Mouse (Mus musculus): ENCODE measurements at regions not wholly inside any gene's neighbourhood (a gene's known extent, or its start where the extent isn't known, plus 50 kb on each side); places are given as distances from the start of the nearest gene placed in this dataset.

DNA sequence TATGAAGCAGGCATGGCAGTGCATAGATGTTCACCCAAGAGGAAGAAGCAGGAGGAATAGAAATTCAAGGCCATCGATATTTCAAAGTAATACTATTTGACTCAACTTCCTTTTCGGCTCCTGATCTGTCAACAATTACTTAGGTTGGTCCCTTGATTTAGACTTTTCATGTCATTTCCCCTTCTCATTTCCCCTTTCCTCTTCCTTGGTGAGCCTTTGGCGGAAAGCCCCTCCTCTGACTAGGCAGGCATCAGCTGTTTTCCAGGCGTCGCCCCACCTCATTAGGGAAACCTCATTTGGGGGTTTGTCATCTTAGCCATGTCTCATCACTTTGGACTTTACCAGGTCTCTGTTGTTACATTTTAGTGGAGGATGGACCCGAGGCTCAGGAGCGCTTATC is 191.0 kb upstream of the Jarid2 start:
- Histone ChIP-seq H3K9me3 (replicated peaks) (no peaks in the 10 kb centered on the region), H3K27me3 (ENCODE audit: low read depth, poor library complexity, severe bottlenecking) (no peaks in the 10 kb centered on the region), H3K36me3 (no peaks in the 10 kb centered on the region), H3K4me1 (peaks cover 11% of the 10 kb centered on the region), H3K27ac (no peak overlapping the region), H3K4me3 (no peak overlapping the region)
- no peak for DNase-seq (ENCODE audit: low spot score)
- 88% methylated on average over 7 of the region's 7 CpGs for WGBS

DNA sequence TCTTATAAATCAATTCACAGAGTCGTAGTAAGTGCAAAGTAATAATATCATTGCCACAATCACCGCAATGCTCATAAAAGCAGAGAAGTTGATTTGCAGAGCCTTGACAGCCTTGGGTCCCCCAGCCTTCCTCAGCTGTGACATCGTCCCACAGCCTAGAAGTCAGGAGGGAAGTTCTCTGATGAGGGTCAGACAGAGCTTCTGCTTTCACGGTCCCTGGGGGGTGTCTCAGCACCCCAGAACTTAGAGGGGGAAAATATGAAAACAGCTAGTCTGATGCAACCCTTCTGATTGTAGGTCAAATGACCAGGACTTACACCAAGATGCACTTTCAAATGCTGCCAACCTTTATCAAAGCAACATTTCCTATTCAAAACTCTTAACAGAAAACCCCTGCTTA is 188.9 kb upstream of the Jarid2 start:
- H3K4me1 ChIP-seq = peaks cover 11% of the 10 kb centered on the region
- DNase-seq (ENCODE audit: low spot score) = no peak
- no peaks in the 10 kb centered on the region for H3K36me3 ChIP-seq
- no peak overlapping the region for H3K4me3 ChIP-seq
- 82% methylated on average over 4 of the region's 4 CpGs for WGBS
- no peaks in the 10 kb centered on the region for H3K9me3 ChIP-seq (replicated peaks)
- H3K27me3 ChIP-seq (ENCODE audit: low read depth, poor library complexity, severe bottlenecking) = no peaks in the 10 kb centered on the region
- no peak overlapping the region for H3K27ac ChIP-seq

DNA sequence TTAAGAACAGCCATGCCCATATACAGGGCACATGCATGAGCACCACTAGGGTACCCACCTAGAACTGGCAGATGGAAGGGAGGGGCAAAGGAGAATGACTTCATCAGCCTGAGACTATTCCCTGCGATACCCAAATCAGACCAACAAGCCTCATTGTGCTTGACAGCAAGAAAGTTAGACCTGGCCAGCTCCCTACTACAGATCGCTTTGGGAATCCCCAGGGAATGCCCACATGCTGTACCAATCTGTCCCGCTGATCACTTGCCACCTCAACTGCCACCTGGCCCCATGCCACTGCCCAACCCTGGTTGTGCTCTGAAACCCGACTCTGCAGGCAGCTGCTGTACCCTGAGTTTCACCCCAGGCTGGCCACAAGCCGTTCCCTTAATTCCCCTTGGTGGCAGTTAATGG is 188.0 kb upstream of the Jarid2 start:
- H3K4me1 ChIP-seq = peaks cover 7% of the 10 kb centered on the region; the same call in 1 of the 2 replicates
- no peak overlapping the region for H3K4me3 ChIP-seq
- no peak overlapping the region for H3K27ac ChIP-seq
- no peaks in the 10 kb centered on the region for H3K36me3 ChIP-seq
- WGBS = 61% methylated on average over 5 of the region's 5 CpGs
- H3K27me3 ChIP-seq (ENCODE audit: low read depth, poor library complexity, severe bottlenecking) = no peaks in the 10 kb centered on the region
- no peaks in the 10 kb centered on the region for H3K9me3 ChIP-seq (replicated peaks)
- DNase-seq (ENCODE audit: low spot score) = no peak

DNA sequence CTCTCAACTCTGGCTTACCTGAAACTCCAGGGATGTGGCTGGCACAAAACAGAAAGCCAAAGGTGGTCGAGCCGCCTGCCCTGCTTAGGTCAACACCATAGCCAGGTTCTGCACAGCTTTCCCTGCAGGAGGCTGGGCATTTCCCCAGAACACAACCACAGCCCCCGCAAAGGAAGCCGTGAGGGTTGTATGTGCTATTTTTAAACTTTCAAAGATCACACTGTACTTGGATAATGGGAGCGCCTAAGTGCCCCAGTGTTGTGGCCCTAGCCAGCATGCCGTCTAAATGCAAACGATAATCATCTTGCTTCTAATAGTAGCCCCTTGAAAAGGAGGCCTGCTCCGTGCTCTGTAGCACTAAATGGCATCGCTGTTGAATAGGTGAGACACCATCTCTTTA is 184.5 kb upstream of the Jarid2 start:
- H3K27ac ChIP-seq = no peak overlapping the region
- no peak for DNase-seq (ENCODE audit: low spot score)
- H3K4me1 ChIP-seq = peaks cover 7% of the 10 kb centered on the region; the same call in 1 of the 2 replicates
- 92% methylated on average over 9 of the region's 9 CpGs for WGBS
- no peaks in the 10 kb centered on the region for H3K36me3 ChIP-seq
- H3K27me3 ChIP-seq (ENCODE audit: low read depth, poor library complexity, severe bottlenecking) = no peaks in the 10 kb centered on the region
- no peak overlapping the region for H3K4me3 ChIP-seq
- no peaks in the 10 kb centered on the region for H3K9me3 ChIP-seq (replicated peaks)

DNA sequence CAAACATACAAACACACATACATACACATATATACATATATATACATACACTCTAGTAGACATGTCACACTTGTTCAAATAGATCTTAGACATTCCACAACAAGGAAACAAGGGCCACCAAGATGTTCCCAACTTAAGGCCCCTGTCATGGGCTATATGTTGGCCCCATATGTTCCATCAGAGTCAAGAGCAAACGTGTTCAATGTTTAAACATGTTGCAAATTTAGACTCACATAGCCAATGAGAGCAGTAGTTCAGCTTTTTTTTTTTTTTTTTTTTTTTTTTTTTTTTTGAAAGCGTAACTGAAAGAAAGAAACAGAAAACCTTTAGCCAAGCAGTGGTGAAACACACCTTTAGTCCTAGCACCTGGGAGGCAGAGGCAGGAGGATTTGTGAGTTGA is 183.0 kb upstream of the Jarid2 start:
- peaks cover 6% of the 10 kb centered on the region; the same call in 1 of the 2 replicates for H3K4me1 ChIP-seq
- H3K27me3 ChIP-seq (ENCODE audit: low read depth, poor library complexity, severe bottlenecking) = no peaks in the 10 kb centered on the region
- no peak overlapping the region for H3K27ac ChIP-seq
- no peaks in the 10 kb centered on the region for H3K9me3 ChIP-seq (replicated peaks)
- no peaks in the 10 kb centered on the region for H3K36me3 ChIP-seq
- DNase-seq (ENCODE audit: low spot score) = no peak
- no peak overlapping the region for H3K4me3 ChIP-seq
- WGBS = 83% methylated on average over 2 of the region's 2 CpGs

DNA sequence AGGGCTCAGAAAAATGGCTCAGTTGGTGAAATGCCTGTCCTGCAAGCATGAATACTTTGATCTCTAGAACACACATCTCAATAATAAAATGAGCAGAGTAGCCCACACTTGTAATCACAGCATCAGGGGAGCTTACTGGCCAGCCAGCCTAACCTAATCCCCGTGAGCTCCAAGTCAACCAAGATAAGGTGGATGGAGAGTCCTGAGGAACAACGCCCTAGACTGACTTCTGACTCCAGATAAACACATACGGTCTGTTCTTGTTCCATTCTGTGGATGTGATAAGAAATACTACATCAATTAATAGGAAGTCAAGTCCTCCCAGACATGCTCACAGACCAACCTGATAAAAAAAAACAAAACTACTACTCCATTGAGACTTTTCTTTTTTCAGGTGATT is 180.4 kb upstream of the Jarid2 start:
- Histone ChIP-seq H3K4me1 (0 out of 2 replicates have a peak, but pooled peaks cover 2% of the 10 kb centered on the region), H3K9me3 (replicated peaks) (no peaks in the 10 kb centered on the region), H3K4me3 (no peak overlapping the region), H3K36me3 (no peaks in the 10 kb centered on the region), H3K27me3 (ENCODE audit: low read depth, poor library complexity, severe bottlenecking) (no peaks in the 10 kb centered on the region), H3K27ac (no peak overlapping the region)
- 91% methylated on average over 3 of the region's 3 CpGs for WGBS
- no peak for DNase-seq (ENCODE audit: low spot score)

DNA sequence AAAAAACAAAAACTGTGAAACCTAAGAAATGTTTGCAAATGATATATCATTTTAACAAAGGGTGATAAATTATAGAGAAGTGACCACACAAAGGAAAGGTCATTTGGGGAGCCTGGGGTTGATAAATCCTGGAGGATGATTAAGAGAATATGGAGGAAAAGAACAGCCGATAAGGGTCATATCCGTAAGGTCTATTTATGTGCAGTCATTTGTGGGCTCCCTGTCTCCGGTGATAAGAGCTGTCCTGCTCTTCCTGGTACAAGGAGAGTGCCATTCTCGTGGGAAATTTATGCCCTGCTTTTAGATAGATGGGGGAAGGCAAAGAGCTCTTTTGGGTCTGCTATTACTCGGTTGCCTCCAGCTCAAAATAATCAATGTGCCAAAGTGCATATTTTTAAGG is 175.9 kb upstream of the Jarid2 start:
- H3K9me3 ChIP-seq (replicated peaks) = no peaks in the 10 kb centered on the region
- DNase-seq (ENCODE audit: low spot score) = no peak
- no peaks in the 10 kb centered on the region for H3K27me3 ChIP-seq (ENCODE audit: low read depth, poor library complexity, severe bottlenecking)
- no peaks in the 10 kb centered on the region for H3K36me3 ChIP-seq
- 74% methylated on average over 5 of the region's 5 CpGs for WGBS
- H3K4me1 ChIP-seq = peaks cover 16% of the 10 kb centered on the region
- no peak overlapping the region for H3K27ac ChIP-seq
- H3K4me3 ChIP-seq = no peak overlapping the region

DNA sequence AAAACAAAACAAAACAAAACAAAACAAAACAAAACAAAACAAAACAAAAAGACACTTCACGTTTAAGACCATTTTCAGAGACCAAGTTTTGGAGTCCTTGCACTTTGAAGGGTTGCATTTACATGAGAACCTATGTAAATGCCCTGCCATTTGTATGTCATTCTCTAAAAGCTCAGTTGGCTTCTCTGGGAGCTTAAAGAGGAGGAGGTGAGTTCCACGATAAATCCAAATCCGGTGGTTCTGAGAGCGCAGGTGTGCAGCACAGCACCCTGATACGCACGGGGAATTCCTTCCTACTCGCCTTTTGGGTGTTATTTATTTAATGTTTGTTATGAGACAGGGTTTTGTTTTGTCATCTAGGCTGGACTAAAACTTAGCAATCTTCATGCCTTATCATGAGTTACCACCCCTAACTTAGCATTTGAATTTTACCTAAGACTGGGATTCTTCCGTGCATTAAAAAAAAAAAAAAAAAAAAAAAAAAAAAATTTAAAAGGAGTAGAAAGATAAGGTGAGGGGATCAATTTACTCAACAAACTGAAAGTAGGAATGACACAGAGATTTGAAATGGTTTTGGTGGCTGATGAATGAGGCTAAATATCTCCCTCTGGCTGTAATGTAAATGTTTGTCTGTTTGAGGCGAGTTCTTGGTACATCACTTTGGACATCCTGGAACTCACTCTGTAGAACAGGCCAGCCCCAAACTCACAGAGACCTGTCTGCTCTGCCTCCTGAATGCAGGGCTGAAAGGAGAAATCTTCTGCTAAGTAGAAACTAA is 174.4 kb upstream of the Jarid2 start:
- Histone ChIP-seq H3K4me1 (peaks cover 25% of the 10 kb centered on the region), H3K9me3 (replicated peaks) (no peaks in the 10 kb centered on the region), H3K27me3 (ENCODE audit: low read depth, poor library complexity, severe bottlenecking) (no peaks in the 10 kb centered on the region), H3K27ac (no peak overlapping the region), H3K4me3 (no peak overlapping the region), H3K36me3 (no peaks in the 10 kb centered on the region)
- 78% methylated on average over 9 of the region's 9 CpGs for WGBS
- no peak for DNase-seq (ENCODE audit: low spot score)

DNA sequence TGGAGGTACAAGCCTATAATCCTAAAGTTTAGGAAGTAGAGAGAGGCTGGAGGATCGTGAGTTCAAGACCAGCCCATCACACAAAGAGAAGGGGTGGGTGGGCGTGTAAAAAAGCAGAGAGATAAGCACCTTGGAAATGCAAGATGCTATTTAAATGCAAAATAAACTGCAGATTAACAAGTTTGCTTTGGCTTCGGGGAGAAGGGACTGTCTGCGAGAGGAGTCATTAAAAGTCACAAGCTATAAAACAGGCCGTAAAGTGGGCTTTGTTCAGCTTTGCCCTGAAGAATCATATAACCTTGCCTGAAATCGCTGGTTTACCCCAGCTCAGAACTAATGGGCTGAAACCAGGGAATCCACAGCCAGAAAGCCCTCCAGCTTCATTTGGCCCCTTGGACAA is 173.3 kb upstream of the Jarid2 start:
- H3K36me3 ChIP-seq = no peaks in the 10 kb centered on the region
- DNase-seq (ENCODE audit: low spot score) = no peak
- 0 out of 2 replicates have a peak overlapping the region, but pooled peaks have one; percentile 9 for H3K27ac ChIP-seq
- no peaks in the 10 kb centered on the region for H3K27me3 ChIP-seq (ENCODE audit: low read depth, poor library complexity, severe bottlenecking)
- 43% methylated on average over 6 of the region's 6 CpGs for WGBS
- H3K4me3 ChIP-seq = no peak overlapping the region
- no peaks in the 10 kb centered on the region for H3K9me3 ChIP-seq (replicated peaks)
- H3K4me1 ChIP-seq = peaks cover 26% of the 10 kb centered on the region

DNA sequence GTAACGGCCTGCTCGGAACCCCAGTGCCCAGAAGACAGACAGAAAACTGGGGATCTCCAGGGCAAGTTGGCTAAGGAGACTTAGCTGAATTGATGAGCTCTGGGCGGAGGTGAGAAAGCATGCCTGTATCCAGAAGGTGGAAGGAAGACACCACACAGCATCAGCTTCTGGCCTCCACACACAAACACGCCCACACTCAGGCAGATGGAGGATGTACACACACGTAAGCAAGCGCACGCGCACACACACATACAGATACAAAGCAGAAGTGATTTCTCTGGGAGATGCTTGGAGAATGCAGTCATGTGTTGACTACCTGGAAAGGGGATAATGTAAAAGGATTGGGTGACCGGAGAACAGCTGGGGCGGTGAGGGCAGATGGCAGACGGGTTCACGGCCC is 171.2 kb upstream of the Jarid2 start:
- H3K27ac ChIP-seq = no peak overlapping the region
- peaks cover 26% of the 10 kb centered on the region for H3K4me1 ChIP-seq
- H3K27me3 ChIP-seq (ENCODE audit: low read depth, poor library complexity, severe bottlenecking) = no peaks in the 10 kb centered on the region
- H3K9me3 ChIP-seq (replicated peaks) = no peaks in the 10 kb centered on the region
- no peaks in the 10 kb centered on the region for H3K36me3 ChIP-seq
- WGBS = 92% methylated on average over 12 of the region's 12 CpGs
- no peak overlapping the region for H3K4me3 ChIP-seq
- DNase-seq (ENCODE audit: low spot score) = no peak

DNA sequence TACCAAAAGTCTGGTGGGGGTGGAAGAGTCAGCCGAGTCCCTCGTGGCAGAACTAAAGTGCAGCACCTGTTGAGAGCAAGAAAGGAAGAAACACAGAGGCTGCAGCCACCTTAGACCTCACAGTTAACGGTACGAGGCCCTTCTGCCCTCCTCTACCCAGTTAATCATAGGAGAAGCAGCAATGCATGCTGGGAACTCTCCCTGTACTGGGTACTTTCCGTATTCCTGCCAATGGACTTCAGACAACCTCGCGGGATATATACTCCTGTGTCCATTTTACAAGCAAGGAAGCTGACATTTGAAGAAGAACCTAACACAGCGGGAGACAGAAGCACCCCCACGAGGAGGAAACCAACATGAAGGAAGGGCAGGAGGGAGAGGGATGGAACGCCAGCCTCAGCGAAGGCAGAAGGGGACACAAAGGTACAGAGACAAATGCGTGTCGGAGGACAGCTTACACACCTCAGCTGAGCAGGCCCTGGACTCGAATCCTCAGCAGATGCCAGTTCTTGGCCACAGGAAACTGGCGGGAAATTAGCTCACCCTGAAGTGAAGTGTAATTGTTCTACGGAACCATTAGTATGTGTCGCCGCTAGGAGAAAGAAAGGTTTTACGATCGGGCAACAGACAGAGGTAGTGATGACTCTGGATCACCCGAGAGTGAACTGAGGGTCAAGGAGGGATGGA is 170.6 kb upstream of the Jarid2 start:
- peak overlapping the region; percentile 27; the same call in 1 of the 2 replicates for H3K27ac ChIP-seq
- WGBS = 86% methylated on average over 21 of the region's 21 CpGs

DNA sequence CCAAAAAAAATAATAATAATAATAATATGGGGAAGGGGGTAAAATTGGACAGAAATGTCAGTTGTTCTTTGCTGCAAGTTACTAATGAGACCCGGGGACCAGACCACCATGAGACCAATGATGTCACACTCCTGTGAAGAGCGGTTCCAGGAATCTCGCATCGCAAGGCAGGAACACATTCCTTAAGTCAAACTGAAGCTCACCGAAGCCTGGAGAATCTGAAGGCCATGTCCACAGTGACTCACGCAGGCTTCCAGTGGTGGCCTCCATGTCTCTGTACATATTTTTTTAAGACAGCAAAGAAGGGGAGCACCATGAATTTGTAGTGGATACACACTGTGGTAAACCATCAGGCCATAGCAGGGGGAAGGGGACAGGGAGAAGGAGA is 170.1 kb upstream of the Jarid2 start:
- no peak for DNase-seq (ENCODE audit: low spot score)
- Histone ChIP-seq H3K36me3 (no peaks in the 10 kb centered on the region), H3K27ac (no peak overlapping the region), H3K4me3 (no peak overlapping the region), H3K4me1 (peaks cover 26% of the 10 kb centered on the region), H3K9me3 (replicated peaks) (no peaks in the 10 kb centered on the region), H3K27me3 (ENCODE audit: low read depth, poor library complexity, severe bottlenecking) (no peaks in the 10 kb centered on the region)
- WGBS = 95% methylated on average over 6 of the region's 6 CpGs

More for the DNA sequence above, 170.6 kb upstream of the Jarid2 start:
- Histone ChIP-seq H3K36me3 (no peaks in the 10 kb centered on the region), H3K4me1 (peaks cover 26% of the 10 kb centered on the region), H3K4me3 (no peak overlapping the region), H3K27me3 (ENCODE audit: low read depth, poor library complexity, severe bottlenecking) (no peaks in the 10 kb centered on the region), H3K9me3 (replicated peaks) (no peaks in the 10 kb centered on the region)
- DNase-seq (ENCODE audit: low spot score) = no peak

DNA sequence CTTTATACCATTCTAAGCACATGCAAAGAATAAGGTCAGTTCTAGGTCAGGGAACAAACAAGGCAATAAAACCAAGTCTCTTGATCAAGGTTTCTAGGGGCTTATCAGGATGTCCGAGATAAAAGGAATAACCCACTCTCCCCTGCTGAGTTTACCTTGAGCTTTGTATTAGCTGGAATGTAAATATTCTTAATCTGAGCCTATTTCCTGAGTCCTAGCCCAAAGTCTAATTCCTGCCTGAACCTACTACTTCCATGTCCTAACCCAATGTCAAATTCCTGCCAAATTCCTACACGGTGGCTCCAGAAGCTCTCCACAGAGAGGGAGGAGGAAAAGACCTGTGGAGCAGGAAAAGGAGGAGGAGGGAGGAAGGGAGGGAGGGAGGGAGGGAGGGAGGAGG is 169.6 kb upstream of the Jarid2 start:
- Histone ChIP-seq H3K9me3 (replicated peaks) (no peaks in the 10 kb centered on the region), H3K36me3 (no peaks in the 10 kb centered on the region), H3K27ac (no peak overlapping the region), H3K4me1 (peaks cover 30% of the 10 kb centered on the region), H3K27me3 (ENCODE audit: low read depth, poor library complexity, severe bottlenecking) (no peaks in the 10 kb centered on the region), H3K4me3 (no peak overlapping the region)
- DNase-seq (ENCODE audit: low spot score) = no peak
- 32% methylated on average over 2 of the region's 2 CpGs for WGBS
